Mouse (Mus musculus) bone marrow macrophage, adult 2 months (primary cell): ENCODE data around the gene Casp12. TPM values are rescaled to one million over a fixed set of nuclear protein-coding genes. Genes with fewer than 3 reads are reported as not detected.

Experiments
- H3K27ac ChIP-seq: 2 replicates; pipeline ENCODE4 v1.5.1; 2012; ENCODE audit warnings: low read depth, low read length; ENCODE audit not compliant: insufficient read depth
- H3K4me1 ChIP-seq: 2 replicates; pipeline ENCODE4 v1.6.1; 2012; ENCODE audit warnings: low read length; ENCODE audit not compliant: control insufficient read depth, insufficient read depth
- H3K4me3 ChIP-seq: 2 replicates; pipeline ENCODE4 v1.5.1; 2012; ENCODE audit warnings: mild to moderate bottlenecking, low read length, moderate library complexity; ENCODE audit not compliant: insufficient read depth
- CTCF ChIP-seq: IDR thresholded peaks from 2 replicates; pipeline ENCODE4 v1.5.1; 2012; ENCODE audit warnings: low read depth, mild to moderate bottlenecking, low read length, moderate library complexity
- POLR2A ChIP-seq: IDR thresholded peaks from 2 replicates; pipeline ENCODE4 v1.6.1; 2012; ENCODE audit warnings: mild to moderate bottlenecking, low read depth, low read length, borderline replicate concordance
- polyA plus RNA-seq: library from polyadenylated mRNA; stranded (reverse); fragments of >200 nt; gene quantifications from 2 replicates; pipeline ENCODE4 v1.2.4, GENCODE M21; 2012; ENCODE audit not compliant: missing spikeins, insufficient read depth, insufficient read length

Gene Casp12
- polyA plus RNA-seq, 1 experiment, result 0.52 TPM

GRCm38 (mm10) chr9:5417871-5418270, 72.6 kb downstream of the Casp12 start:
- Histone ChIP-seq H3K27ac (no peak overlapping the region), H3K4me1 (no peaks in the 10 kb centered on the region), H3K4me3 (no peak overlapping the region)
- TF ChIP-seq CTCF (no peak), POLR2A (no peak)

Other genes starting within 250 kb of the Casp12 start
- gene Casp1, start 46.9 kb upstream of the Casp12 start, polyA plus RNA-seq, result 135 TPM in 2 replicates
- gene Casp4, start 36.6 kb upstream of the Casp12 start, polyA plus RNA-seq, result 53.4 and 61.6 TPM in 2 replicates